Mouse (Mus musculus) midbrain, embryonic 16.5 days (tissue): ENCODE results near the gene Lif. TPM values are rescaled to one million over a fixed set of nuclear protein-coding genes. Genes with fewer than 3 reads are reported as not detected.

Experiments used
- ATAC-seq: fragments of 200-750 bp; cut with Nextera tagmentation; 2 replicates; pipeline ENCODE4 v1.8.0; 2017; ENCODE audit warnings: moderate TSS enrichment
- H3K27ac ChIP-seq: fragments of 300-500 bp; sonication (generic); 2 replicates; pipeline ENCODE4 v1.5.1; 2014; ENCODE audit warnings: mild to moderate bottlenecking, low read length, mixed read lengths
- H3K27me3 ChIP-seq: fragments of 300-500 bp; sonication (generic); 2 replicates; pipeline ENCODE4 v1.6.1; 2014; ENCODE audit warnings: low read depth, low read length, mixed read lengths; ENCODE audit not compliant: control insufficient read depth, insufficient read depth
- H3K36me3 ChIP-seq: fragments of 300-500 bp; sonication (generic); 2 replicates; pipeline ENCODE4 v1.6.1; 2014; ENCODE audit warnings: mild to moderate bottlenecking, low read length, moderate library complexity, mixed read lengths; ENCODE audit not compliant: control insufficient read depth, insufficient read depth
- H3K4me1 ChIP-seq: fragments of 300-500 bp; sonication (generic); 2 replicates; pipeline ENCODE4 v1.6.1; 2014; ENCODE audit warnings: mild to moderate bottlenecking, low read length, mixed read lengths; ENCODE audit not compliant: control insufficient read depth, insufficient read depth
- H3K4me2 ChIP-seq: fragments of 300-500 bp; sonication (generic); 2 replicates; pipeline ENCODE4 v1.6.1; 2014; ENCODE audit warnings: mild to moderate bottlenecking, low read length, mixed read lengths
- H3K4me3 ChIP-seq: fragments of 300-500 bp; sonication (generic); 2 replicates; pipeline ENCODE4 v1.5.1; 2014; ENCODE audit warnings: low read depth, mild to moderate bottlenecking, low read length, moderate library complexity, mixed read lengths
- H3K9ac ChIP-seq: fragments of 300-500 bp; sonication (generic); 2 replicates; pipeline ENCODE4 v1.6.1; 2014; ENCODE audit warnings: low read depth, low read length, mixed read lengths
- H3K9me3 ChIP-seq: fragments of 300-500 bp; sonication (generic); replicated peaks from 2 replicates; pipeline ENCODE4 v1.6.1; 2014; ENCODE audit warnings: mild to moderate bottlenecking, low read length, mixed read lengths; ENCODE audit not compliant: control insufficient read depth, poor library complexity, severe bottlenecking
- WGBS: fragments of 180-500 bp; shearing (Covaris S2); extraction: QIAGEN DNeasy Blood & Tissue Kit; methylation state at CpG from one replicate; pipeline ENCODE4 v1.1.7; 2014; 5-methylcytosine and 5-hydroxymethylcytosine counted together
- polyA plus RNA-seq: library from polyadenylated mRNA; unstranded; fragments of >200 nt; fragmentation: Nextera tagmentation; extraction: Ambion mirVana; gene quantifications from 2 replicates; pipeline ENCODE4 v1.2.1, GENCODE M21; 2015

The Lif gene
- polyA plus RNA-seq, 1 experiment from 2014 or later: 0.06 TPM

- no peak overlapping the region for H3K4me3 ChIP-seq
- no peak overlapping the region for H3K9ac ChIP-seq
- 59% methylated on average over 5 of the region's 5 CpGs for whole genome bisulfite sequencing
- ATAC-seq: no peak
- no peak overlapping the region for H3K4me2 ChIP-seq
- no peaks in the 10 kb centered on the region for H3K9me3 ChIP-seq
- no peaks in the 10 kb centered on the region for H3K36me3 ChIP-seq
- no peak overlapping the region for H3K27ac ChIP-seq
- H3K27me3 ChIP-seq: no peaks in the 10 kb centered on the region
- H3K4me1 ChIP-seq: no peaks in the 10 kb centered on the region
These were observed 59.9 kb downstream of the Lif start for GRCm38 (mm10) chr11:4317287-4317686.

GRCm38 (mm10) chr11:4318011-4318410, 60.7 kb downstream of the Lif start:
- ATAC-seq: no peak
- 89% methylated on average over 3 of the region's 3 CpGs for WGBS
- Histone ChIP-seq H3K9me3 (no peaks in the 10 kb centered on the region), H3K4me1 (no peaks in the 10 kb centered on the region), H3K4me3 (no peak overlapping the region), H3K27me3 (no peaks in the 10 kb centered on the region), H3K9ac (no peak overlapping the region), H3K36me3 (no peaks in the 10 kb centered on the region), H3K4me2 (no peak overlapping the region), H3K27ac (no peak overlapping the region)

- Histone ChIP-seq H3K4me2 (no peak overlapping the region), H3K9ac (no peak overlapping the region), H3K4me1 (no peaks in the 10 kb centered on the region), H3K27ac (no peak overlapping the region), H3K36me3 (no peaks in the 10 kb centered on the region), H3K4me3 (no peak overlapping the region), H3K9me3 (no peaks in the 10 kb centered on the region), H3K27me3 (no peaks in the 10 kb centered on the region)
- ATAC-seq: no peak
- 95% methylated on average over 14 of the region's 14 CpGs for WGBS
These were observed 62.0 kb downstream of the Lif start for GRCm38 (mm10) chr11:4319212-4319955.

- Histone ChIP-seq H3K27ac (no peak overlapping the region), H3K9ac (no peak overlapping the region), H3K4me1 (no peaks in the 10 kb centered on the region), H3K9me3 (no peaks in the 10 kb centered on the region), H3K4me3 (no peak overlapping the region), H3K4me2 (no peak overlapping the region), H3K27me3 (no peaks in the 10 kb centered on the region), H3K36me3 (no peaks in the 10 kb centered on the region)
- 57% methylated on average over 4 of the region's 4 CpGs for WGBS
- no peak for ATAC-seq
These were observed 63.5 kb downstream of the Lif start for GRCm38 (mm10) chr11:4320876-4321275.

Other genes starting within 250 kb of the Lif start
- not detected in 2 replicates for gene Sec14l4, start 226.1 kb upstream of the Lif start, polyA plus RNA-seq
- 2.6 and 2.8 TPM in 2 replicates for gene Sec14l3, start 192.7 kb upstream of the Lif start, polyA plus RNA-seq
- 12.8 and 14.4 TPM in 2 replicates for gene Mtfp1, start 162.1 kb upstream of the Lif start, polyA plus RNA-seq
- 4.2 and 4.8 TPM in 2 replicates for gene Sec14l2, start 134.1 kb upstream of the Lif start, polyA plus RNA-seq
- 52.0 and 53.6 TPM in 2 replicates for gene Rnf215, start 122.4 kb upstream of the Lif start, polyA plus RNA-seq
- gene Ccdc157, start 97.3 kb upstream of the Lif start, polyA plus RNA-seq: 9.1 and 10.9 TPM in 2 replicates
- 53.8 and 54.0 TPM in 2 replicates for gene Sf3a1, start 97.2 kb upstream of the Lif start, polyA plus RNA-seq
- 33.6 and 34.8 TPM in 2 replicates for gene Tbc1d10a, start 70.8 kb upstream of the Lif start, polyA plus RNA-seq
- 2.9 and 4.2 TPM in 2 replicates for gene Castor1, start 39.3 kb upstream of the Lif start, polyA plus RNA-seq
- gene Osm, start 21.1 kb upstream of the Lif start, polyA plus RNA-seq: 0.08 and 0.19 TPM in 2 replicates
- 0.09 and 0.34 TPM in 2 replicates for gene Hormad2, start 183.5 kb downstream of the Lif start, polyA plus RNA-seq